Mouse (Mus musculus): ENCODE results near the gene Cxcr2. TPM values are rescaled to one million over a fixed set of nuclear protein-coding genes. Genes with fewer than 3 reads are reported as not detected.
A peak's percentile ranks its signal among the peaks of the same experiment; 100 is the strongest.

Gene Cxcr2
- total and polyA plus RNA-seq, 3 experiments: 0.21 TPM; not detected in 2

DNA sequence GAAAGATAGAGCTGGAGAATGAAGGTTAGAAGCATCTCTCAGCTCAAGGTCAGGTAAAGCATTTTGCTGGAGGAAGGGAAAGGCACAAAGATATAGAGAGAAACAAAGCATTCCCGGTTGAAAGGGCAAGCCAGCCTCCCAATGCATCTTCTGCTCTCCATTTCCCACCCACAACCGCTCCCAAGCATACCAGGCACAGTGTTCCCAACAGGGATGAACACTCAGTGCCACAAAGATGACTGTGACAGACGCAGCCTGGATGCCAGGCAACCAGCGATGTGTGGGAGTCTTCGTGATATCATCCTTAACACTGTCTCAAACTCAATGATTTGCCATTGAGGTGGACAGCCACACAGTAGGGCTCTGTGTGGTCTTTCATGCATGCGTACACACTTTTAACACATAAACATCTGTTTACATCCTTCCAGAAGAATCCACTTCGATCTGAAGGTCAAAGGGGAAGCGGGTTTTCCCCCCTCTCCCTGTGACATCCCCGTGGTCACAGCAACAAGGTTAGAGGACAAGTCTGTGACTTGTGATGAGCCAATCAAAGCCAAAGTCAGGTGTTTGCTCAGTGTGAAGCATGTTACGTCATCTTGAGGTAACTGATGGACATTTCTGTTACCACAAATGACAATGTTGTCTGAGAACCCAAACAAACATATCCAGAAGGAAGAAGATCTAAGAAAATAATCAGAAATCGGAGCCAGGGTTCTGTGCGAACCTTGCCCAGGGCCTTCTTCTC is 44.1 kb downstream of the Cxcr2 start:
- no peak for DNase-seq

DNA sequence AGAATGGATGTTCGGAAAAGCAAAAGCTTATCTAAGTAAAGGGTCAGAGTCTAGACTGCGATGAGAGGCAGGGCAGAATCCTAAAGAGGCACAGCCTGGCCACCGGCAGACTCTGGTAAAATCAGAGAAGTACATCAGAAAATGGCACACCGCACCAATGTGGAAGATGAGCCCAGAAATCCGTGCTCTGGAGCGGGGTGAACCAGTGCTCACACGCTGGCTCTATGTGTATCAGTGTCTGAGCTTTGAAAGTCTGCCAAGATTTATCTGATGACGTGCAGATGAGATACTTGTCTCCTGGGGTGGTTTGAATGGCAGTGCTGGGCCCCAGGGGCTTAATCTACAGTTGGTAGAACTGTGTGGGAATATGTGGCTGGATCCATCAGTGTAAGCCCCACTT is 45.3 kb downstream of the Cxcr2 start:
- no peak for DNase-seq

DNA sequence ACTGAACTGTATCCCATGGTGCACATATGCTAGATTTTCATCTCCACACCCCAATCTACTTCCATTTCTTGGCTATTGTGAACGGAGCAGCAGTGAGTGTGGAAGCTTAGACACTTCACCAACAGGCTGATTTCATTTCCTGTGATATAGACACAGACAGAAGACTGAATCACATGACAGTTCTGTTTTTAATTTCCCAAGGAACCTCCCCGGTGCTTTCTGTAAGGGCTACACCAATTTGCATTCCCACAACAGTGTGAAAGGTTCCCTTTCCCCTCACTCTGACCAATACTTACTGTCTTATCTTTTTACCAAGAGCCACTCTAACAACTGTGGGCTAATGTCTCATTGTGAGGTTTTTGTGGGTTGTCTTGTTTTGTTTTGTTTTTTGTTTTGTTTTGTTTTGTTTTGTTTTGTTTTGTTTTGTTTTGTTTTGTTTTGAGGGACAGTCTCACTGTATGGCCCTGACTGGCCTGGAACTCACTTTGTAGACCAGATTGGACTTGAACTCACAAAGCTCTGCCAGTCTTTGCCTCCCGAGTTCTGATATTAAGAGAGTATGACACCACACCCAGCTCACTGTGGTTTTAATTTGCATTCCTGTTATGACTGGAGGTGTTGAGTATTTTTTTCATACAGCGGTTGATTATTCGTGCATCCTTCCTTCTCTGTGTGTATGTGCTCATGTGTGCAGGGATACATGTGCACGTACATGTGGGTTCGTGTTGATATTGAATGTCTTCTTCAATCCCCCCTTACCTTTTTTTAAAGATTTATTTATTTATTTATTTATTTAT is 47.5 kb downstream of the Cxcr2 start:
- no peak for DNase-seq

DNA sequence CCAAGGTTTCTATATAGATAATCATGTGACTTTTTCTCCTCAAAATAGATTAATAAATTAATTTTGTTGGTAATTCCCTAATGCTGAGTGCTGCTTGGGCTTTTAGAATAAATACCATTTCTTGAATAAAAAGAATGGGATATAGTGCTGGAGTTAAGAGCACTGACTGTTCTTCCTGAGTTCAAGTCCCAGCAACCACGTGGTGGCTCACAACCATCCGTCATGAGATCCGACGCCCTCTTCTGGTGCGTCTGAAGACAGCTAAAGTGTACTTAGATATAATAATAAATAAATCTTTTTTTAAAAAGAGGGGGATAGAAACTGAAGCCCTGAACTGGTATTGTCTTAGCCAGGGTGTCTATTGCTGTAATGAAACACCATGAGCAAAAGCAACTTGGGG is 49.7 kb downstream of the Cxcr2 start:
- DNase-seq: no peak

DNA sequence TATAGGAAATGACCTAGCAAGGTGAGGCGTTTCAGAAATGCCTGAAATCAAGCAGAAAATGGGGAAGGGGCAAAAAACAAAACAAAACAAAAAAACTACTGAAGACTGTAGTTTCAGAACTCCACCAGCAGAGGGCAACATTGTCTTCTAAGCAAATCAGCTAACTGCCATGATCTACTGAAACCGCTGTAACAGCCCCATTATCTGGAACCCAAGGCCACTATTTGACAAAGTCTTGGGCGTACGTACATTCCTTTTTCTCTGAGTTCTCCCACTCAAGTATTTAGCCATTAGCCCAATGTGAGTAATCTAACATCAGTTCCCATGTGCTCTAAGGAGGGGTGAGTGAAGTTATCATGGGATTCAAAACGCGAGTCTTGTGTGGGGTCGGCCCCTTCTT is 52.1 kb downstream of the Cxcr2 start:
- DNase-seq: peak; percentile 13

DNA sequence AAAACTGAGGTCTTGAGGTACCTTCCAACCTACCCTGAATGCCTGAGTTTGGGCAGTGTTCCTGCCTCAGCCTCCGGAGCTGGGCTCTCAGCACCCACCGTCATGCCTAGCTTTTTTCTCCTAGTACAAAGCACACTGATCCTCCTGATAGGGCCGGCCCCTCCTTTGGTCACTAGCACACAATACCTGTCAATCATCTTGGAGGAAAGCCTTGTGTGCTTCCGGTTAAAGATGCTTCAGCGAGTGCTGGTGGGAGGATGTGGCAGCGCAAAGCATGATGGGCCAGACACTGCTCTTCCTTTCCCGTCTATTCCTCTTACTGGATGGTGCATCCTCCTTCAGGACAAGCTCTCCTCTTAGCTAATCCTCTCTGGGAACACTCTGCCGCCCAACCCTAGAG is 52.9 kb downstream of the Cxcr2 start:
- no peak for DNase-seq

DNA sequence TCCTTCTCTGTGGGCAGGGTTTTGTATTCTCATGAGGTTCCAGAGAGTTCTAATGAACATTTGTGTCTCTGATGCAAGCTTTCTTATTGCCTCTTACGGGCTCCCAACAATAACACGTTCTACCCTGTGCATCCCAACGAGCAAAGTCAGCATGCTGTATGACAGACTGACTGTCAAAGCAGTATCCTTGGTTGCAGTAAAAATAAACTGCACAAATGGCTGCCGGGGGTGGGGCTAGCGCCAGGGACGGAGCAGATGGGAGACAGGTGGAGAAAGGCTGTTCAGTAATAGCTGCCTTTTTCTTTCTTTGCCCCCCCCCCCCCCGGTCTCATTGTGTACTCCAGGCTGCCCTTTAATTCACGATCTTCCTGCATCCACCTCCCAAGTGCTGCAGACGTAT is 54.1 kb downstream of the Cxcr2 start:
- no peak for DNase-seq

DNA sequence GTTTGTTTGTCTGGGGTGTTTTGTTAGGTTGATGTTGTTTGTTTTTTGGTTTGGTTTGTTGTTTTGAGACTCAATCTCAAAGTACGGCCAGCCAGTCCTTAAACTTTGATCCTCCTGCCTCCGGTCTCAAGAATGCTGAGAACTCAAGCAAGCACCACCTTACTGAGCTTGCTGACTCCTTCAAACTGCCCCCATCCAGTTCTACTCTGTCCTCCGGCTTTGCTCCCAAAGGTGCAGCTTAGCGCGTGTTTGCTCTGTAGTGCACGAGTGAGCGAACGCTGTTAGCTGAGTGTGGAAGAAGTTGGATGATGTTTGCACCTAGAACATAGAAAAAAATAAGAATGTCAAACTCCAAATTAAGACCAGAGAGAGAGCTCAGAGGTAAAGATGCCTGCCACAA is 55.2 kb downstream of the Cxcr2 start:
- DNase-seq: no peak

Small RNA genes within 50 kb of the gene (microRNA-seq; reads per million reads assigned to microRNA genes)
- 0 reads per million in 2 experiments for gene Mir1928

Other genes with a start within 250 kb of the Cxcr2 start
- gene Tns1, start 29.5 kb upstream of the Cxcr2 start, total RNA-seq (2021): 100 to 1,000 TPM; 424 to 432 TPM
- 523 and 701 TPM in 2 replicates for gene Tns1, start 29.5 kb upstream of the Cxcr2 start, polyA plus RNA-seq (2012; rRNA removed)
- gene Rufy4, start 28.4 kb upstream of the Cxcr2 start, total RNA-seq (2021): 1 to 10 TPM; 1.0 to 2.2 TPM
- 0.45 and 0.90 TPM in 2 replicates for gene Rufy4, start 28.4 kb upstream of the Cxcr2 start, polyA plus RNA-seq (2012; rRNA removed)
- gene Cxcr1, start 40.6 kb downstream of the Cxcr2 start, total RNA-seq (2021): not detected
- gene Cxcr1, start 40.6 kb downstream of the Cxcr2 start, polyA plus RNA-seq (2012; rRNA removed): not detected in 2 replicates
- 100 to 1,000 TPM; 180 to 191 TPM for gene Arpc2, start 82.1 kb downstream of the Cxcr2 start, total RNA-seq (2021)
- 108 and 124 TPM in 2 replicates for gene Arpc2, start 82.1 kb downstream of the Cxcr2 start, polyA plus RNA-seq (2012; rRNA removed)
- not detected for gene Gpbar1, start 124.6 kb downstream of the Cxcr2 start, total RNA-seq (2021)
- gene Gpbar1, start 124.6 kb downstream of the Cxcr2 start, polyA plus RNA-seq (2012; rRNA removed): 0.43 TPM in 1 of 2 replicates, not detected in the other
- gene Aamp, start 130.7 kb downstream of the Cxcr2 start, total RNA-seq (2021): 100 to 1,000 TPM; 144 to 177 TPM
- gene Aamp, start 130.7 kb downstream of the Cxcr2 start, polyA plus RNA-seq (2012; rRNA removed): 180 and 188 TPM in 2 replicates
- gene Pnkd, start 130.9 kb downstream of the Cxcr2 start, total RNA-seq (2021): 10 to 100 TPM; 61.1 to 85.1 TPM
- 92.9 and 106 TPM in 2 replicates for gene Pnkd, start 130.9 kb downstream of the Cxcr2 start, polyA plus RNA-seq (2012; rRNA removed)
- gene Tmbim1, start 151.6 kb downstream of the Cxcr2 start, total RNA-seq (2021): 100 to 1,000 TPM in 1 of 2 experiments, 10 to 100 TPM in 1; 98.3 to 115 TPM
- gene Tmbim1, start 151.6 kb downstream of the Cxcr2 start, polyA plus RNA-seq (2012; rRNA removed): 834 and 852 TPM in 2 replicates
- gene Catip, start 208.1 kb downstream of the Cxcr2 start, total RNA-seq (2021): under 1 TPM; 0.29 to 0.69 TPM
- gene Catip, start 208.1 kb downstream of the Cxcr2 start, polyA plus RNA-seq (2012; rRNA removed): 0.24 and 0.51 TPM in 2 replicates
- gene Slc11a1, start 221.2 kb downstream of the Cxcr2 start, total RNA-seq (2021): 10 to 100 TPM; 13.1 to 16.3 TPM
- gene Slc11a1, start 221.2 kb downstream of the Cxcr2 start, polyA plus RNA-seq (2012; rRNA removed): 39.4 and 50.7 TPM in 2 replicates
- gene Ctdsp1, start 237.5 kb downstream of the Cxcr2 start, total RNA-seq (2021): 100 to 1,000 TPM; 169 to 172 TPM
- gene Ctdsp1, start 237.5 kb downstream of the Cxcr2 start, polyA plus RNA-seq (2012; rRNA removed): 195 and 226 TPM in 2 replicates

Measured in adrenal gland, adult 2 months (tissue).